ENCODE assay signal across 19 mouse cellular contexts in the genomic region with DNA sequence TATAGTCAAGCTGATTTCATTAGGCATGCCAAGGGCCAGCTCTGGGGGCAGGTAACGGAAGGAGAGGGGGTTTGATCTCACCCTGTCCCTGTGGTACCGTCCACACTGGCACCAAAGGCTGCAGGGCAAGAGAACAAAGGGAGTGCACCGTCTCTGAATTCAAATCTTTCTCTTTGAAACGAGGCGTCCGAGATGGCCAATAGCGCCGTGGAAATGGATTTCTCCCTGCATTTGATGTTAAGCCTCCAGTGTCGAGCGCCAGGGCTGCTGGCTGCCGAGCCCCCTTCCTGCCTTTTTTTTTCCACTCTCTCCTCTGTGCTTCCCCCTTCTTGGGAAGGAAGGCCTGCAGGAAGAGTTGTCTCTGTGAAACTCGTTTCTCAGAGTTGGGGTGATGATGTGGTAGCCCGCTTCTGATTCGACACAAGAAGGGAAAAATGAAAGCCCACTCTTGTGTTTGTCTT.
DNase-seq lines count a peak whose midpoint lies in the region; ATAC-seq and TF ChIP-seq lines count a peak whose summit lies in the region.
"Had no signal": no experiment of that assay in that cellular context is flagged by ENCODE, and none has a peak within 500 bp of the region (broad histone marks: within the 10 kb centered on the region; RNA-seq: fewer than 3 reads in every experiment).

No protein-coding gene starts in this region.

- DNase-seq in hindbrain, embryonic 11.5 days (ENCODE audit: low spot score), result peak; percentile 32
- no peak for DNase-seq in hindbrain, embryonic 14.5 days (ENCODE audit: low spot score)
- peak; percentile 24 for DNase-seq in hindbrain, postnatal 0 days (ENCODE audit: low spot score)
- peak; percentile 79 for DNase-seq in midbrain, embryonic 14.5 days
- no peak for DNase-seq in right cerebral cortex, postnatal 14 days
- DNase-seq in layer of hippocampus, postnatal 14 days (ENCODE audit: low spot score in 2 of 2), result no peak
- no peak for DNase-seq in layer of hippocampus, adult 2 months (ENCODE audit: low spot score in 2 of 2)
- DNase-seq: cerebellum, adult 9-10 months; gastrocnemius, postnatal 10 days; heart, adult 18-20 months; heart, postnatal 36 days; kidney, adult 9 months; kidney, postnatal 25 days; layer of hippocampus, adult 9-11 months; thymus, adult 2 months had no signal

- no peaks in the 10 kb centered on the region for H3K27me3 ChIP-seq in hindbrain, embryonic 11.5 days (ENCODE audit: control insufficient read depth, insufficient read depth, low read length)
- H3K27me3 ChIP-seq in hindbrain, embryonic 14.5 days (ENCODE audit: control insufficient read depth, insufficient read depth, low read length), result no peaks in the 10 kb centered on the region
- H3K27me3 ChIP-seq in embryonic facial prominence, embryonic 12.5 days, result no peaks in the 10 kb centered on the region
- H3K27me3 ChIP-seq in hindbrain, postnatal 0 days (ENCODE audit: insufficient read depth, low read length), result no peaks in the 10 kb centered on the region
- H3K27me3 ChIP-seq in midbrain, embryonic 14.5 days (ENCODE audit: control insufficient read depth, insufficient read depth, low read length), result no peaks in the 10 kb centered on the region
- H3K27me3 ChIP-seq: heart, embryonic 13.5 days; limb, embryonic 13.5 days; liver, embryonic 15.5 days had no signal

- no peaks in the 10 kb centered on the region for H3K36me3 ChIP-seq in hindbrain, embryonic 11.5 days (ENCODE audit: control insufficient read depth, insufficient read depth, low read length)
- H3K36me3 ChIP-seq in hindbrain, embryonic 14.5 days (replicated peaks; ENCODE audit: control insufficient read depth, insufficient read depth), result no peaks in the 10 kb centered on the region
- H3K36me3 ChIP-seq in embryonic facial prominence, embryonic 12.5 days, result no peaks in the 10 kb centered on the region
- no peaks in the 10 kb centered on the region for H3K36me3 ChIP-seq in hindbrain, postnatal 0 days (ENCODE audit: insufficient read depth, low read length)
- no peaks in the 10 kb centered on the region for H3K36me3 ChIP-seq in midbrain, embryonic 14.5 days (ENCODE audit: control insufficient read depth, insufficient read depth, low read length)
- H3K36me3 ChIP-seq: heart, embryonic 13.5 days; limb, embryonic 13.5 days; liver, embryonic 15.5 days had no signal

- H3K9me3 ChIP-seq in hindbrain, embryonic 11.5 days (ENCODE audit: control insufficient read depth, low read length), result no peaks in the 10 kb centered on the region
- H3K9me3 ChIP-seq in hindbrain, embryonic 14.5 days (ENCODE audit: control insufficient read depth, low read length), result no peaks in the 10 kb centered on the region
- H3K9me3 ChIP-seq in embryonic facial prominence, embryonic 12.5 days, result peaks cover 2% of the 10 kb centered on the region; the same call in 1 of the 2 replicates
- H3K9me3 ChIP-seq in hindbrain, postnatal 0 days (ENCODE audit: low read length), result no peaks in the 10 kb centered on the region
- no peaks in the 10 kb centered on the region for H3K9me3 ChIP-seq in midbrain, embryonic 14.5 days (ENCODE audit: control insufficient read depth, low read length)
- H3K9me3 ChIP-seq: limb, embryonic 13.5 days; liver, embryonic 15.5 days had no signal

- no peak overlapping the region for H3K4me2 ChIP-seq in hindbrain, embryonic 11.5 days (replicated peaks; ENCODE audit: low read depth, low read length)
- no peak overlapping the region for H3K4me2 ChIP-seq in hindbrain, embryonic 14.5 days (replicated peaks)
- H3K4me2 ChIP-seq in embryonic facial prominence, embryonic 12.5 days (replicated peaks), result no peak overlapping the region
- H3K4me2 ChIP-seq in hindbrain, postnatal 0 days (ENCODE audit: low read depth, low read length), result no peak overlapping the region
- no peak overlapping the region for H3K4me2 ChIP-seq in midbrain, embryonic 14.5 days (ENCODE audit: low read length)
- H3K4me2 ChIP-seq: heart, embryonic 13.5 days; limb, embryonic 13.5 days; liver, embryonic 15.5 days had no signal

- H3K4me1 ChIP-seq in hindbrain, embryonic 11.5 days (replicated peaks; ENCODE audit: control insufficient read depth, insufficient read depth, low read length), result peaks cover 3% of the 10 kb centered on the region; the same call in 1 of the 2 replicates
- H3K4me1 ChIP-seq in hindbrain, embryonic 14.5 days (replicated peaks; ENCODE audit: control insufficient read depth, insufficient read depth, low read length), result no peaks in the 10 kb centered on the region; the same call in 1 of the 2 replicates
- H3K4me1 ChIP-seq in embryonic facial prominence, embryonic 12.5 days, result peaks cover 31% of the 10 kb centered on the region
- H3K4me1 ChIP-seq in hindbrain, postnatal 0 days (ENCODE audit: insufficient read depth, low read length), result no peaks in the 10 kb centered on the region
- H3K4me1 ChIP-seq in midbrain, embryonic 14.5 days (ENCODE audit: control insufficient read depth, insufficient read depth, low read length), result peaks cover 16% of the 10 kb centered on the region
- H3K4me1 ChIP-seq: heart, embryonic 13.5 days; liver, embryonic 15.5 days had no signal

- H3K9ac ChIP-seq in hindbrain, embryonic 11.5 days (ENCODE audit: low read depth, low read length), result no peak overlapping the region
- no peak overlapping the region for H3K9ac ChIP-seq in hindbrain, embryonic 14.5 days
- H3K9ac ChIP-seq in embryonic facial prominence, embryonic 12.5 days, result no peak overlapping the region
- no peak overlapping the region for H3K9ac ChIP-seq in hindbrain, postnatal 0 days (replicated peaks; ENCODE audit: low read length)
- H3K9ac ChIP-seq in midbrain, embryonic 14.5 days (replicated peaks; ENCODE audit: low read length), result no peak overlapping the region; the same call in 1 of the 2 replicates
- H3K9ac ChIP-seq: heart, embryonic 13.5 days; limb, embryonic 13.5 days; liver, embryonic 15.5 days had no signal

- WGBS in hindbrain, embryonic 11.5 days, result 49% methylated on average over 14 of the region's 14 CpGs
- 36% methylated on average over 14 of the region's 14 CpGs for WGBS in hindbrain, embryonic 14.5 days
- 44% methylated on average over 14 of the region's 14 CpGs for WGBS in embryonic facial prominence, embryonic 12.5 days
- 45% methylated on average over 14 of the region's 14 CpGs for WGBS in hindbrain, postnatal 0 days
- WGBS in midbrain, embryonic 14.5 days, result 18% methylated on average over 14 of the region's 14 CpGs

- no peak overlapping the region for H3K27ac ChIP-seq in hindbrain, embryonic 11.5 days (ENCODE audit: low read depth, low read length)
- no peak overlapping the region for H3K27ac ChIP-seq in hindbrain, embryonic 14.5 days
- peak overlapping the region; percentile 77; the same call in 1 of the 2 replicates for H3K27ac ChIP-seq in embryonic facial prominence, embryonic 12.5 days
- no peak overlapping the region for H3K27ac ChIP-seq in hindbrain, postnatal 0 days
- peak overlapping the region; percentile 34 for H3K27ac ChIP-seq in midbrain, embryonic 14.5 days (replicated peaks; ENCODE audit: low read depth, low read length)
- no peak overlapping the region for H3K27ac ChIP-seq in layer of hippocampus, adult 2 months
- H3K27ac ChIP-seq: heart, embryonic 13.5 days; liver, embryonic 15.5 days had no signal

- no peak overlapping the region for H3K4me3 ChIP-seq in hindbrain, embryonic 11.5 days (ENCODE audit: low read depth, low read length)
- H3K4me3 ChIP-seq in hindbrain, embryonic 14.5 days (replicated peaks; ENCODE audit: low read length), result no peak overlapping the region
- H3K4me3 ChIP-seq in embryonic facial prominence, embryonic 12.5 days, result no peak overlapping the region
- H3K4me3 ChIP-seq in hindbrain, postnatal 0 days (ENCODE audit: low read length), result no peak overlapping the region
- no peak overlapping the region for H3K4me3 ChIP-seq in midbrain, embryonic 14.5 days (replicated peaks; ENCODE audit: low read depth, low read length)
- H3K4me3 ChIP-seq in layer of hippocampus, adult 2 months, result no peak overlapping the region
- H3K4me3 ChIP-seq: heart, embryonic 13.5 days; limb, embryonic 13.5 days; liver, embryonic 15.5 days had no signal

- TF ChIP-seq CTCF in hindbrain, postnatal 0 days (IDR thresholded peaks at IDR 0.05; ENCODE audit: low read depth), result no peak
- no peak for TF ChIP-seq CTCF in layer of hippocampus, adult 2 months (conservative IDR thresholded peaks at IDR 0.05)

- ATAC-seq in hindbrain, embryonic 11.5 days (ENCODE audit: low FRiP score), result no peak
- ATAC-seq in hindbrain, embryonic 14.5 days (ENCODE audit: low FRiP score), result no peak
- ATAC-seq in embryonic facial prominence, embryonic 12.5 days (ENCODE audit: insufficient number of reproducible peaks, insufficient read depth, low FRiP score, low TSS enrichment), result no peak
- ATAC-seq in hindbrain, postnatal 0 days, result no peak; the same call in 1 of the 2 replicates
- ATAC-seq in midbrain, embryonic 14.5 days (ENCODE audit: low FRiP score, low TSS enrichment), result peak; percentile 77; the same call in 1 of the 2 replicates

Comparison
In these comparisons a context has a peak if more than half of its experiments do, and no peak if none do; other contexts are left out.
1. DNase-seq: peak in hindbrain, embryonic 11.5 days (single experiment), hindbrain, postnatal 0 days (single experiment) and midbrain, embryonic 14.5 days (single experiment); none in hindbrain, embryonic 14.5 days (single experiment), right cerebral cortex, postnatal 14 days (single experiment), layer of hippocampus, postnatal 14 days (0 of 2) and layer of hippocampus, adult 2 months (0 of 2).
2. H3K27ac ChIP-seq: peak in embryonic facial prominence, embryonic 12.5 days (single experiment) and midbrain, embryonic 14.5 days (single experiment); none in hindbrain, embryonic 11.5 days (single experiment), hindbrain, embryonic 14.5 days (single experiment), hindbrain, postnatal 0 days (single experiment) and layer of hippocampus, adult 2 months (single experiment).